Mouse (Mus musculus) midbrain, embryonic 12.5 days (tissue): ENCODE measurements around the gene Dock10. TPM values are rescaled to one million over a fixed set of nuclear protein-coding genes. Genes with fewer than 3 reads are reported as not detected.

Experiments used
- ATAC-seq: fragments of 200-750 bp; cut with Nextera tagmentation; 2 replicates; pipeline ENCODE4 v1.8.0; 2017; ENCODE audit warnings: low read depth, moderate TSS enrichment, moderate library complexity; ENCODE audit not compliant: low FRiP score
- H3K27ac ChIP-seq: fragments of 300-500 bp; sonication (generic); replicated peaks from 2 replicates; pipeline ENCODE4 v1.5.1; 2016; ENCODE audit warnings: mild to moderate bottlenecking
- H3K27me3 ChIP-seq: fragments of 300-500 bp; sonication (generic); 2 replicates; pipeline ENCODE4 v1.6.1; 2016; ENCODE audit warnings: mild to moderate bottlenecking
- H3K36me3 ChIP-seq: fragments of 300-500 bp; sonication (generic); 2 replicates; pipeline ENCODE4 v1.6.1; 2016
- H3K4me1 ChIP-seq: fragments of 300-500 bp; sonication (generic); 2 replicates; pipeline ENCODE4 v1.6.1; 2016
- H3K4me2 ChIP-seq: fragments of 300-500 bp; sonication (generic); replicated peaks from 2 replicates; pipeline ENCODE4 v1.6.1; 2016; ENCODE audit warnings: mild to moderate bottlenecking, moderate library complexity
- H3K4me3 ChIP-seq: fragments of 300-500 bp; sonication (generic); 2 replicates; pipeline ENCODE4 v1.5.1; 2016; ENCODE audit warnings: mild to moderate bottlenecking
- H3K9ac ChIP-seq: fragments of 300-500 bp; sonication (generic); replicated peaks from 2 replicates; pipeline ENCODE4 v1.6.1; 2016; ENCODE audit warnings: mild to moderate bottlenecking, moderate library complexity
- H3K9me3 ChIP-seq: fragments of 300-500 bp; sonication (generic); 2 replicates; pipeline ENCODE4 v1.6.1; 2016; ENCODE audit warnings: mild to moderate bottlenecking
- WGBS: fragments of 180-500 bp; shearing (Covaris S2); methylation state at CpG from one replicate; pipeline ENCODE4 v1.1.7; 2016; 5-methylcytosine and 5-hydroxymethylcytosine counted together
- polyA plus RNA-seq: library from polyadenylated mRNA; unstranded; fragments of >200 nt; fragmentation: Nextera tagmentation; extraction: Ambion mirVana; gene quantifications from 2 replicates; pipeline ENCODE4 v1.2.1, GENCODE M21; 2016

The Dock10 gene
- 2.7 and 2.9 TPM in 2 replicates for polyA plus RNA-seq

- under 1% methylated on average over 76 of the region's 82 CpGs for WGBS
- H3K9me3 ChIP-seq: no peaks in the 10 kb centered on the region
- H3K4me3 ChIP-seq: peak within 1 kb of the TSS; percentile 68
- no peak within 1 kb of the TSS for H3K27ac ChIP-seq
- ATAC-seq: peak; percentile 83
- no peaks in the 10 kb centered on the region for H3K36me3 ChIP-seq
- peak within 1 kb of the TSS; percentile 97 for H3K4me2 ChIP-seq
- H3K27me3 ChIP-seq: peaks cover 35% of the 10 kb centered on the region
- peak within 1 kb of the TSS; percentile 58 for H3K9ac ChIP-seq
- H3K4me1 ChIP-seq: peaks cover 17% of the 10 kb centered on the region
Measured at GRCm38 (mm10) chr1:80757977-80758797, at the start of gene Dock10. TSS of gene Dock10 (minus strand) at chr1:80758527.

- no peaks in the 10 kb centered on the region for H3K27me3 ChIP-seq
- H3K4me2 ChIP-seq: no peak overlapping the region
- H3K4me3 ChIP-seq: no peak overlapping the region
- no peak overlapping the region for H3K27ac ChIP-seq
- H3K4me1 ChIP-seq: 0 out of 2 replicates have a peak, but pooled peaks cover 4% of the 10 kb centered on the region
- no peaks in the 10 kb centered on the region for H3K9me3 ChIP-seq
- ATAC-seq: no peak
- H3K9ac ChIP-seq: no peak overlapping the region
- H3K36me3 ChIP-seq: no peaks in the 10 kb centered on the region
- WGBS: 81% methylated on average over 3 of the region's 3 CpGs
Measured at GRCm38 (mm10) chr1:80806835-80807398, 48.6 kb upstream of the Dock10 start.

GRCm38 (mm10) chr1:80802023-80802422 lies 43.7 kb upstream of the Dock10 start:
- Histone ChIP-seq H3K36me3 (no peaks in the 10 kb centered on the region), H3K4me1 (0 out of 2 replicates have a peak, but pooled peaks cover 4% of the 10 kb centered on the region), H3K9me3 (no peaks in the 10 kb centered on the region), H3K4me2 (no peak overlapping the region), H3K9ac (no peak overlapping the region), H3K27ac (0 out of 2 replicates have a peak overlapping the region, but pooled peaks have one; percentile 30), H3K4me3 (no peak overlapping the region), H3K27me3 (no peaks in the 10 kb centered on the region)
- WGBS: 75% methylated on average over 3 of the region's 3 CpGs
- no peak for ATAC-seq

GRCm38 (mm10) chr1:80785066-80785779 lies 26.9 kb upstream of the Dock10 start:
- Histone ChIP-seq H3K9me3 (no peaks in the 10 kb centered on the region), H3K4me3 (no peak overlapping the region), H3K9ac (no peak overlapping the region), H3K27me3 (no peaks in the 10 kb centered on the region), H3K27ac (no peak overlapping the region), H3K36me3 (no peaks in the 10 kb centered on the region), H3K4me1 (no peaks in the 10 kb centered on the region), H3K4me2 (no peak overlapping the region)
- ATAC-seq: no peak
- 88% methylated on average over 2 of the region's 2 CpGs for WGBS

- Histone ChIP-seq H3K27me3 (no peaks in the 10 kb centered on the region), H3K27ac (no peak overlapping the region), H3K4me3 (no peak overlapping the region), H3K4me2 (no peak overlapping the region), H3K9me3 (no peaks in the 10 kb centered on the region), H3K36me3 (no peaks in the 10 kb centered on the region), H3K4me1 (no peaks in the 10 kb centered on the region), H3K9ac (no peak overlapping the region)
- 84% methylated on average over 3 of the region's 3 CpGs for WGBS
- ATAC-seq: no peak
Measured at GRCm38 (mm10) chr1:80784155-80784554, 25.8 kb upstream of the Dock10 start.

- Histone ChIP-seq H3K36me3 (no peaks in the 10 kb centered on the region), H3K4me1 (no peaks in the 10 kb centered on the region), H3K4me3 (no peak overlapping the region), H3K27ac (no peak overlapping the region), H3K9me3 (no peaks in the 10 kb centered on the region), H3K4me2 (no peak overlapping the region), H3K9ac (no peak overlapping the region), H3K27me3 (no peaks in the 10 kb centered on the region)
- no peak for ATAC-seq
- 94% methylated on average over 2 of the region's 2 CpGs for WGBS
Measured at GRCm38 (mm10) chr1:80765504-80765903, 7.2 kb upstream of the Dock10 start.

GRCm38 (mm10) chr1:80763042-80763950 lies 5.0 kb upstream of the Dock10 start:
- Histone ChIP-seq H3K9me3 (no peaks in the 10 kb centered on the region), H3K27ac (no peak overlapping the region), H3K4me1 (peaks cover 5% of the 10 kb centered on the region; the same call in 1 of the 2 replicates), H3K4me3 (no peak overlapping the region), H3K9ac (no peak overlapping the region), H3K36me3 (no peaks in the 10 kb centered on the region), H3K4me2 (no peak overlapping the region), H3K27me3 (peaks cover 20% of the 10 kb centered on the region; the same call in 1 of the 2 replicates)
- ATAC-seq: no peak
- 70% methylated on average over 4 of the region's 4 CpGs for WGBS

GRCm38 (mm10) chr1:80758798-80759184 lies 464 bp upstream of the Dock10 start:
- H3K27me3 ChIP-seq: peaks cover 35% of the 10 kb centered on the region
- 8% methylated on average over 6 of the region's 6 CpGs for WGBS
- no peaks in the 10 kb centered on the region for H3K9me3 ChIP-seq
- peaks cover 17% of the 10 kb centered on the region for H3K4me1 ChIP-seq
- no peak; the same call in none of the 2 replicates for ATAC-seq
- H3K36me3 ChIP-seq: no peaks in the 10 kb centered on the region
- peak overlapping the region; percentile 58 for H3K9ac ChIP-seq
- no peak overlapping the region for H3K27ac ChIP-seq
- peak overlapping the region; percentile 97 for H3K4me2 ChIP-seq
- H3K4me3 ChIP-seq: peak overlapping the region; percentile 68

GRCm38 (mm10) chr1:80757650-80757976 lies 714 bp downstream of the Dock10 start:
- 0% methylated on average over 5 of the region's 6 CpGs for WGBS
- Histone ChIP-seq H3K4me1 (peaks cover 17% of the 10 kb centered on the region), H3K4me2 (peak overlapping the region; percentile 97), H3K9me3 (no peaks in the 10 kb centered on the region), H3K4me3 (peak overlapping the region; percentile 68), H3K27ac (no peak overlapping the region), H3K9ac (peak overlapping the region; percentile 58; the same call in 1 of the 2 replicates), H3K27me3 (peaks cover 35% of the 10 kb centered on the region), H3K36me3 (no peaks in the 10 kb centered on the region)
- peak; percentile 10; the same call in 1 of the 2 replicates for ATAC-seq

GRCm38 (mm10) chr1:80756824-80757649 lies 1.3 kb downstream of the Dock10 start:
- WGBS: 9% methylated on average over 14 of the region's 14 CpGs
- peaks cover 35% of the 10 kb centered on the region for H3K27me3 ChIP-seq
- ATAC-seq: peak; percentile 17; the same call in 1 of the 2 replicates

More at GRCm38 (mm10) chr1:80756824-80757649, 1.3 kb downstream of the Dock10 start:
- no peak overlapping the region; the same call in 1 of the 2 replicates for H3K9ac ChIP-seq
- no peak overlapping the region for H3K27ac ChIP-seq
- H3K4me1 ChIP-seq: peaks cover 17% of the 10 kb centered on the region
- H3K4me3 ChIP-seq: peak overlapping the region; percentile 68
- no peaks in the 10 kb centered on the region for H3K36me3 ChIP-seq
- no peaks in the 10 kb centered on the region for H3K9me3 ChIP-seq
- H3K4me2 ChIP-seq: peak overlapping the region; percentile 97
